Comparison of ENCODE assay signal across 7 mouse cellular contexts in the genomic region with DNA sequence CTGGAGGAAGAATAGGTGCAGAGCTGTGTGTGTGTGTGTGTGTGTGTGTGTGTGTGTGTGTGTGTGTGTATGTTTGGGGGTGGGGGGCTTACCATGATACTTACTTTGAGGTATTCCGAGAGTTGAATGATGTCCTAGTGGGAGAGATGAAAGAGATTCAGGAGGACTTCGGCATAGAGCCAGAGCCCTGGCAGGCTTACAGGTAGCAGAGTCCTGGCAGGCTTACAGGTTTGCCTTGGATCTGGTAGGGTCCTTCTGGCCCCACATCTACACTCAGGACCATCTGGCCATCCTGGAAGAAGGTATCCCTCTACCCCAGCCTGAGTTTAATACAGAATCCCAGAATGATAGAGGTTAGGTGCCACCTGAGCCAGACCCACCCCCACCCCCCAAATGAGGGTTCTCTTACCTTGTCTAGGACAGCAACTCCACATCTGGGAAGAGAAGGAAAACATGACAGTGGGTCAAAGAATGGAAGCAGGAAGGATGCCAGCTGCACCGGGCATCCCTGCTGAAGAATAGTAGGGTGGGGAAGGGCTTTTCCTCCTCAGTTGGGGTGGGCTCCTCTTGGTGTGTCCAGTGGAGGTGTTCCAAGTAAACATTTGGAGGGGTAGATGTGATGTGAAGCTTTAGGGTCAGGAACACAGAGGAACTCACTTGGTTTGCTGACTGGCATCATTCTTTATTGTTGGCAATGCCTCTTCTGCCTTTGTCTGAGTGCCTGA.
"Had no signal": no experiment of that assay in that cellular context is flagged by ENCODE, and none has a peak within 500 bp of the region (broad histone marks: within the 10 kb centered on the region; RNA-seq: fewer than 3 reads in every experiment).

No protein-coding gene starts in this region.

- DNase-seq: kidney, adult 9 months; kidney, postnatal 36 days; layer of hippocampus, adult 9-11 months; layer of hippocampus, postnatal 36 days; lung, adult 18-20 months; right cerebral cortex, postnatal 14 days; thymus, postnatal 25 days had no signal
